8 mouse cellular contexts compared by ENCODE assay signal in the genomic region with DNA sequence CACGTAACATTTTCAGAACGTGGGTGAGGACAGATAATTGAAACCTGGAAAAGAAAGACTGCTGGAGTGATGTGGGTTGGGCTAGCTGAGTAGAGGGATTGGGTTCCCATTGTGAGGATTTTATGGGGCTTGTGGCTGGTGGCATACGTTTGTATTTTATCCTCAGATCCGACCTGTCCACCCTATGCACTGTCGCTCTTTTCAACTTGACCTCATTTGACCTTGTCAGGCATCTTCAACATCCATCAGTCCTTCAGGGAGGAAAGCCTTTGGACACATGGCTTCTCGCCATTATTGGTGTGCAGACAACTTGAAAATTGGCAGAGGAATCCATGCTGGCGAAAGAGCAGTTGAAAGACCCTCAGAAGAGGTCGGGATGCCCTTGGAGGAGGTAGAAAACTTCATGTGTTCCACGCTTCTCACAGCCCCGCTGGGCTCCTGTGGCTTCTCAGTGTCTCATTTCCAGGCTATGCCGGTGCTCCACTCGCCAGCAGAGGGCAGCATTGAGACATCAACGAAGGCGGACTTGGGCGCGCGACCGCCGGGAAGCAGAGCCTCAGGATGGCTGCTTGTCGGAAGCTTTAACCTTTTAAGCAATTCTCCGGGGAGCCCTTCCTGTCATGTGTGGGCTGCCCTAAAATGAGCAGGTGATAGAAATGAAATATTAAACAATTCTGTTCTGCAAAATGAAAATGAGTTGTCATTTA.
DNase-seq lines count a peak whose midpoint lies in the region; ATAC-seq and TF ChIP-seq lines count a peak whose summit lies in the region.

No protein-coding gene starts in this region.

- no peaks in the 10 kb centered on the region for H3K27me3 ChIP-seq in hindbrain, embryonic 10.5 days (ENCODE audit: insufficient read depth, poor library complexity, severe bottlenecking)
- no peaks in the 10 kb centered on the region for H3K27me3 ChIP-seq in lung, embryonic 15.5 days
- H3K27me3 ChIP-seq in thymus, adult 2 months (ENCODE audit: control insufficient read depth, insufficient read depth, low read length) = no peaks in the 10 kb centered on the region

- no peak for TF ChIP-seq POLR2A in thymus, adult 2 months (IDR thresholded peaks at IDR 0.05; ENCODE audit: control insufficient read depth, extremely low read depth, insufficient read depth, low read length, poor library complexity)

- peak; percentile 97 for TF ChIP-seq CTCF in thymus, adult 2 months (IDR thresholded peaks at IDR 0.05; ENCODE audit: borderline replicate concordance, control insufficient read depth, extremely low read depth, insufficient read depth, low read length, poor library complexity)

- H3K9ac ChIP-seq in lung, embryonic 15.5 days = peak overlapping the region; percentile 34; the same call in 1 of the 2 replicates

- H3K4me2 ChIP-seq in lung, embryonic 15.5 days = peak overlapping the region; percentile 69

- H3K9me3 ChIP-seq in hindbrain, embryonic 10.5 days = no peaks in the 10 kb centered on the region
- no peaks in the 10 kb centered on the region for H3K9me3 ChIP-seq in lung, embryonic 15.5 days

- peak overlapping the region; percentile 82 for H3K27ac ChIP-seq in hindbrain, embryonic 10.5 days
- H3K27ac ChIP-seq in lung, embryonic 15.5 days = no peak overlapping the region
- no peak overlapping the region for H3K27ac ChIP-seq in thymus, adult 2 months (ENCODE audit: control insufficient read depth, insufficient read depth, low read length)

- no peaks in the 10 kb centered on the region for H3K36me3 ChIP-seq in hindbrain, embryonic 10.5 days
- no peaks in the 10 kb centered on the region for H3K36me3 ChIP-seq in lung, embryonic 15.5 days
- H3K36me3 ChIP-seq in thymus, adult 2 months (ENCODE audit: control insufficient read depth, insufficient read depth, low read length) = no peaks in the 10 kb centered on the region

- peaks cover 18% of the 10 kb centered on the region for H3K4me1 ChIP-seq in hindbrain, embryonic 10.5 days (replicated peaks)
- H3K4me1 ChIP-seq in lung, embryonic 15.5 days = peaks cover 8% of the 10 kb centered on the region; the same call in 1 of the 2 replicates
- peaks cover 3% of the 10 kb centered on the region; the same call in 1 of the 2 replicates for H3K4me1 ChIP-seq in thymus, adult 2 months (replicated peaks; ENCODE audit: control insufficient read depth, insufficient read depth, low read length)

- peak overlapping the region; percentile 44 for H3K4me3 ChIP-seq in hindbrain, embryonic 10.5 days
- H3K4me3 ChIP-seq in lung, embryonic 15.5 days = peak overlapping the region; percentile 34
- H3K4me3 ChIP-seq in thymus, adult 2 months (ENCODE audit: control insufficient read depth, insufficient read depth, low read length) = no peak overlapping the region

- WGBS in hindbrain, embryonic 10.5 days = 11% methylated on average over 21 of the region's 21 CpGs
- WGBS in lung, embryonic 15.5 days = 10% methylated on average over 21 of the region's 21 CpGs
- WGBS in thymus, adult 2 months = 18% methylated on average over 21 of the region's 21 CpGs

- peak; percentile 76 for ATAC-seq in frontal cortex, adult (ENCODE audit: low TSS enrichment)
- ATAC-seq in lung, embryonic 15.5 days (ENCODE audit: borderline replicate concordance, extremely low read depth, low FRiP score, low TSS enrichment) = peak; percentile 81; the same call in 1 of the 2 replicates

- DNase-seq in MEL-GATA-1-ER (ENCODE audit: extremely low read depth, low read depth) = peak; percentile 56
- peak; percentile 98 for DNase-seq in cerebellum, adult 8-10 months
- peak; percentile 93 for DNase-seq in hindbrain, embryonic 10.5 days (ENCODE audit: low spot score)
- DNase-seq in layer of hippocampus, adult 9-10 months (ENCODE audit: low spot score) = peak; percentile 98
- peak; percentile 65 for DNase-seq in ovary, adult 18-20 months (ENCODE audit: low spot score)
- DNase-seq in thymus, adult 2 months = peak; percentile 91
